Mouse (Mus musculus): ENCODE results near the gene Plac8. TPM values are rescaled to one million over a fixed set of nuclear protein-coding genes. Genes with fewer than 3 reads are reported as not detected.
A peak's percentile ranks its signal among the peaks of the same experiment; 100 is the strongest.

Plac8 gene
- polyA plus RNA-seq (2021): 92.7 TPM

DNA sequence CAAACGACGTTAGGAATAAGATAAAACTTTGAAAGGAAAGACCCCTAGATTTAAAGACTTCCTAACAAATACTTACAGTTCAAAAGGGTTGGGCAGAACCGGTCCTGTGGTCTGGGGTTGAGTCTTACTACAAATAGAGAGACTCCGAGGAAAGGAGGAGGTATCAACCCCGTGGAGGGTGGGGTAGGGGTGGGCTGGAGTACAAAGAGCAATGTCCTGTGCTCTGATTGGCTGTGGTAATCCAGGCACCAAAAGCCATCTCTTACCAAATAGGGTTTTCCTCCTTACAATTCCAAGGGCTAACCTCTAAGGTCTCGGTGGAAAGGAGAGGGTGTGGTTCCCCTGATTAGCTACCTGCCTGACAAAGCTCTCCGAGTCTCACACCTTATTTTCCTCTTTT lies at the start of gene Plac8:
TSS of gene Plac8 (minus strand) at position 177 of the 400 bp plus-strand sequence.
- in situ Hi-C loops (cut with MboI; ENCODE audit: low pct_unique_long_range_greater_than_20kb): no loop called here
- ATAC-seq (no peak), DNase-seq (ENCODE audit: low read depth, low spot score) (no peak)
- POLR2A ChIA-PET: no interaction called here
- no peaks in the 10 kb centered on the region for H3K27me3 ChIP-seq
- no peak for TF ChIP-seq CTCF (IDR thresholded peaks at IDR 0.05)
- CTCF ChIA-PET: interaction anchor here (0.9 to 1.6 kb wide), 3 partner anchors 9 to 53 kb away, joined by 3 to 5 read pairs (median 3); no protein-coding TSS in a partner anchor

DNA sequence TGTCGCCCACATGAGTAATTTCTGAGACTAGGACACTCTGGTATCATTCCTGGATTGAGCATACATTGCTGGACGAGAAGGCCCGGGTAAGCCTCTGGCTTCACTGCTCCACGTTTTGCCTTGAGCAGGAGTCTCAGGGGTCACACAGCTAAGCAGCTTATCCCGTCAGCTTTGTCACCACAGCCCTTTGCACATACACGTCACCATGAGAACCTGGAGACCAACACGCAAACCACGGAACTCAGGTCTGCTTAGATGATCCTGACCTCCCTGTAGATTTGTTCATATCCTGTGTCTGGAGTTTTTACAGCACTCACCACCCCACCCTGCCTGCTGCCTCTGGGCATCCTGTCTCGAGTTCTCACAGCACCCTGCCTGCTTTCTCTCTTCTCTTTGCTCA lies 48.9 kb upstream of the Plac8 start:
- POLR2A ChIA-PET: interaction anchor here (0.6 to 2.4 kb wide), 4 partner anchors 13 to 58 kb away, joined by 3 to 15 read pairs (median 4); no protein-coding TSS in a partner anchor
- in situ Hi-C loops (cut with MboI; ENCODE audit: low pct_unique_long_range_greater_than_20kb): no loop called here
- no peak for ATAC-seq
- H3K27me3 ChIP-seq: no peaks in the 10 kb centered on the region
- CTCF ChIA-PET: interaction anchor here (1.3 to 4.5 kb wide), 3 partner anchors 13 to 58 kb away, joined by 3 to 27 read pairs (median 3); no protein-coding TSS in a partner anchor
- no peak for DNase-seq (ENCODE audit: low read depth, low spot score)
- TF ChIP-seq CTCF (IDR thresholded peaks at IDR 0.05): no peak

DNA sequence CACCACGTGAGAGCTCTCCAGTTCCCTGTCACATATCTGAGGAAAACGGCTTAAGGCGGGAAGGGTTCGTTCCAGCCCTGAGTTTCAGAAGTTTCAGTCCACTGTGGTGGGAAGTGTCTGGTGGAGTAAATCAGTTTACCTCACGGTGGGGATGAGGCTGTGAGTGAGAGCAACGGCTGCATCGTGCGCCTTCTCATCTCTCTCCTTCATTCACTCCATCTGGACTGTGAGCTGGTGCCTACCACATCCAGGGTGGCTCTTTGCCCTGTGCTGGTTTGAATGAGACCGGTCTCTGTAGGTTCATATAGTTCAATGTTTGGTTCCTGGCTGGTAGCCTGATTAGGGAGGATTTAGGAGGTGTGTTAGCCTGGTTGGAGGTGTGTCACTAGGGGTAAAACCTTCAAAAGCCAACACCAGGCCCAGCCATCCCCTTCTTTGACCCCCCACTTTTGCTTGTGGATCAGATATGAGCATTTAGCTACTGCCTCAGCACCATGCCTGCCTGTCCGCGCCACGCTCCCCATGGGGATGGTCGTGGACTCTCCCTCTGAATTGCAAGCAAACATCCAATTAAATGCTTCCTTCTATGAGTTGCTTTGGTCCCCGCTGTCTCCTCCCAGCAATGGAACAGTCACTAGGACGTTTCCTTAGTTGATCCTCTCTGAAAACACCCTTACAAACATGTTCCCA lies 47.7 kb upstream of the Plac8 start:
- no peak for ATAC-seq
- ChIA-PET POLR2A (no interaction called here), CTCF (interaction anchor here (4.5 kb wide), 1 partner anchor 12 kb away, joined by 27 read pairs; no protein-coding TSS in a partner anchor)
- no peak for DNase-seq (ENCODE audit: low read depth, low spot score)
- TF ChIP-seq CTCF (IDR thresholded peaks at IDR 0.05): no peak
- no peaks in the 10 kb centered on the region for H3K27me3 ChIP-seq
- in situ Hi-C loops (cut with MboI; ENCODE audit: low pct_unique_long_range_greater_than_20kb): no loop called here

- DNase-seq (ENCODE audit: low read depth, low spot score) (no peak), ATAC-seq (no peak)
- H3K27me3 ChIP-seq: no peaks in the 10 kb centered on the region
- ChIA-PET CTCF (no interaction called here), POLR2A (interaction anchor here (0.5 kb wide), 1 partner anchor 208 kb away, joined by 4 read pairs; no protein-coding TSS in a partner anchor)
- in situ Hi-C loops (cut with MboI; ENCODE audit: low pct_unique_long_range_greater_than_20kb): no loop called here
- no peak for TF ChIP-seq CTCF (IDR thresholded peaks at IDR 0.05)
Observed at GRCm38 (mm10) chr5:100613896-100614768, 42.1 kb upstream of the Plac8 start.

- CTCF ChIA-PET: interaction anchor here (0.9 to 3.1 kb wide), 10 partner anchors 8 to 70 kb away, joined by 3 to 27 read pairs (median 4); partner anchors contain the start of gene Coq2
- ATAC-seq (peak; percentile 83), DNase-seq (ENCODE audit: low read depth, low spot score) (peak; percentile 97)
- TF ChIP-seq CTCF (IDR thresholded peaks at IDR 0.05): no peak
- in situ Hi-C loops (cut with MboI; ENCODE audit: low pct_unique_long_range_greater_than_20kb): no loop called here
- POLR2A ChIA-PET: interaction anchor here (0.7 to 2.6 kb wide), 6 partner anchors 11 to 62 kb away, joined by 3 to 15 read pairs (median 3); no protein-coding TSS in a partner anchor
- no peaks in the 10 kb centered on the region for H3K27me3 ChIP-seq
Observed at GRCm38 (mm10) chr5:100607868-100608267, 35.8 kb upstream of the Plac8 start.

GRCm38 (mm10) chr5:100607090-100607762 lies 35.2 kb upstream of the Plac8 start:
- no peaks in the 10 kb centered on the region for H3K27me3 ChIP-seq
- peak; percentile 25 for TF ChIP-seq CTCF (IDR thresholded peaks at IDR 0.05)
- DNase-seq (ENCODE audit: low read depth, low spot score): no peak
- peak; percentile 22 for ATAC-seq
- in situ Hi-C loops (cut with MboI; ENCODE audit: low pct_unique_long_range_greater_than_20kb): no loop called here
- ChIA-PET CTCF (interaction anchor here (0.9 to 3.1 kb wide), 10 partner anchors 9 to 70 kb away, joined by 3 to 27 read pairs (median 4); partner anchors contain the start of gene Coq2), POLR2A (interaction anchor here (0.5 to 2.6 kb wide), 7 partner anchors 11 to 630 kb away, joined by 3 to 15 read pairs (median 3); no protein-coding TSS in a partner anchor)

DNA sequence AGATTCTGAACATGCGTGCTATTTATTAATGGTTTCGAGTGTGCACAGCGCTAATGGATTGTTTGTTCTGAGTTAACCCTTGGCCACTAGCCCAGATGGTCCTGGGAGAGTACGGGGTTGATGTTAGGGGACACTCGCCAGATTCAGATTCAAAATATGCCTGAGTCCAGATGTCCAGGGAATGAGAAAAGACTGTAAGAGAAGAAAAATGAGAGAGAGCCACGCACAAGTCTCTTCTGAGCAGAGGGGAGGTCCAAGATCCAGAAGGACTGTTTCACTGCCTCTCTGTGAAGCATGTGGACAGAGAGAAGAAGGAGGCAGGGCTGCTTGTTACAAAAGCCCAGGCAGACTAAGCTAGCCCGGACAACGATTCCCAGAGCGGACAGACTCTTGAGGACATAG lies 33.8 kb upstream of the Plac8 start:
- ATAC-seq (peak; percentile 37), DNase-seq (ENCODE audit: low read depth, low spot score) (no peak)
- no peaks in the 10 kb centered on the region for H3K27me3 ChIP-seq
- in situ Hi-C loops (cut with MboI; ENCODE audit: low pct_unique_long_range_greater_than_20kb): no loop called here
- no peak for TF ChIP-seq CTCF (IDR thresholded peaks at IDR 0.05)
- ChIA-PET CTCF (no interaction called here), POLR2A (interaction anchor here (0.5 to 1.0 kb wide), 4 partner anchors 17 to 29 kb away, joined by 3 to 4 read pairs (median 4); no protein-coding TSS in a partner anchor)

GRCm38 (mm10) chr5:100604061-100604460 lies 32.0 kb upstream of the Plac8 start:
- peak; percentile 89 for DNase-seq (ENCODE audit: low read depth, low spot score)
- in situ Hi-C loops (cut with MboI; ENCODE audit: low pct_unique_long_range_greater_than_20kb): no loop called here
- no peak for TF ChIP-seq CTCF (IDR thresholded peaks at IDR 0.05)
- CTCF ChIA-PET: interaction anchor here (0.8 to 1.6 kb wide), 2 partner anchors 45 to 66 kb away, joined by 3 to 10 read pairs; no protein-coding TSS in a partner anchor
- no peaks in the 10 kb centered on the region for H3K27me3 ChIP-seq
- POLR2A ChIA-PET: interaction anchor here (0.6 to 1.3 kb wide), 3 partner anchors 17 to 37 kb away, joined by 3 to 5 read pairs (median 3); no protein-coding TSS in a partner anchor
- ATAC-seq: peak; percentile 54

DNA sequence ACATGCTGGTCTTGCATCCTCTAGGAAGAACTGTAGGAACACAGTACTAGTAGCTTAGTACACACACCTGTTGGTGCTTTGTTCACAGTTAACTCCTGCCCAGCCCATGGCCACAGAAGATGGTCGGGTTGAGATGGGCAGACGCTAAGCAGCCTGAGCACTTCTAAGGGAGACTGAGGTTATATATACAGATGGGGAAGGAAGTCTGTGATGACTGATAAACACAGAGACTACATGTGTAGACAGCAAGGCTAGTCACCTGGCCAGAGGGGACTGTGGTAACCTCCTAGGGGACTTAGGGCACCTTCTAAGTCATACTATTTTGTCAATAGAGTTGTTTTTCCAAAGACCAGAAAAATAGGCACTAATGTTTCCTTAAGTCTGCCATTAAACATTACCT lies 29.8 kb upstream of the Plac8 start:
- in situ Hi-C loops (cut with MboI; ENCODE audit: low pct_unique_long_range_greater_than_20kb): no loop called here
- DNase-seq (ENCODE audit: low read depth, low spot score) (no peak), ATAC-seq (no peak)
- no peak for TF ChIP-seq CTCF (IDR thresholded peaks at IDR 0.05)
- no peaks in the 10 kb centered on the region for H3K27me3 ChIP-seq
- POLR2A ChIA-PET: no interaction called here
- CTCF ChIA-PET: interaction anchor here (0.9 to 1.4 kb wide), 3 partner anchors 9 to 26 kb away, joined by 3 to 4 read pairs (median 3); no protein-coding TSS in a partner anchor

Data from Patski (cell line).